Mouse (Mus musculus) C2C12 (cell line): ENCODE measurements around the gene Ndufaf2. TPM values are rescaled to one million over a fixed set of nuclear protein-coding genes. Genes with fewer than 3 reads are reported as not detected.

Experiments
- H3K27me3 ChIP-seq: one replicate; pipeline ENCODE4 v1.6.1; 2011; ENCODE audit not compliant: control insufficient read depth, insufficient read depth, insufficient read length
- H3K36me3 ChIP-seq: one replicate; pipeline ENCODE4 v1.6.1; 2011; ENCODE audit not compliant: control insufficient read depth, insufficient read depth
- H3K4me3 ChIP-seq: one replicate; pipeline ENCODE4 v1.5.1; 2011; ENCODE audit warnings: mild to moderate bottlenecking, control low read depth; ENCODE audit not compliant: poor library complexity, insufficient read depth, severe bottlenecking
- H3K79me2 ChIP-seq: one replicate; pipeline ENCODE4 v1.6.1; 2011; ENCODE audit not compliant: control insufficient read depth, insufficient read depth
- H3K79me3 ChIP-seq: one replicate; pipeline ENCODE4 v1.6.1; 2011; ENCODE audit warnings: low read depth, control low read depth
- H3ac ChIP-seq: one replicate; pipeline ENCODE3; 2011; ENCODE audit warnings: low read depth; ENCODE audit not compliant: control insufficient read depth, insufficient read length
- CEBPB ChIP-seq: IDR thresholded peaks from one replicate; pipeline ENCODE4 v1.6.1; 2011; ENCODE audit warnings: low read depth, mild to moderate bottlenecking, control low read depth, moderate library complexity
- CTCF ChIP-seq: IDR thresholded peaks from one replicate; pipeline ENCODE4 v1.5.1; 2011; ENCODE audit not compliant: control insufficient read depth, insufficient read depth, insufficient read length
- FOSL1 ChIP-seq: IDR thresholded peaks from one replicate; pipeline ENCODE4 v1.8.0; 2011; ENCODE audit warnings: mild to moderate bottlenecking, low read length; ENCODE audit not compliant: poor library complexity, insufficient read depth, severe bottlenecking
- MAX ChIP-seq: IDR thresholded peaks from one replicate; pipeline ENCODE4 v1.6.1; 2011; ENCODE audit warnings: mild to moderate bottlenecking, control low read depth
- MYOD1 ChIP-seq: IDR thresholded peaks from one replicate; pipeline ENCODE4 v1.6.1; 2011; ENCODE audit warnings: low read depth; ENCODE audit not compliant: control insufficient read depth, insufficient read length
- MYOG ChIP-seq: IDR thresholded peaks from one replicate; pipeline ENCODE4 v1.6.1; 2011; ENCODE audit not compliant: control insufficient read depth, insufficient read length; ENCODE audit errors: extremely low read depth
- USF1 ChIP-seq: IDR thresholded peaks from one replicate; pipeline ENCODE4 v1.6.1; 2011; ENCODE audit warnings: low read depth, mild to moderate bottlenecking, control low read depth, moderate library complexity
- polyA plus RNA-seq: library from polyadenylated mRNA; unstranded; fragments of >200 nt; fragmentation: generic; extraction: Trizol; gene quantifications from one replicate; pipeline ENCODE4 v1.2.1, GENCODE M21; 2012; ENCODE audit warnings: missing spikeins

The Ndufaf2 gene
- polyA plus RNA-seq, 1 experiment, result 40.2 TPM

GRCm38 (mm10) chr13:108132031-108132819 is 26.2 kb downstream of the Ndufaf2 start:
- H3K4me3 ChIP-seq, result no peak overlapping the region
- H3K27me3 ChIP-seq, result no peaks in the 10 kb centered on the region
- H3K36me3 ChIP-seq, result no peaks in the 10 kb centered on the region
- peaks cover 6% of the 10 kb centered on the region for H3K79me2 ChIP-seq
- TF ChIP-seq MYOG (no peak), FOSL1 (no peak), USF1 (no peak), CTCF (no peak), MYOD1 (no peak), MAX (no peak)
- no peaks in the 10 kb centered on the region for H3K79me3 ChIP-seq
- no peak overlapping the region for H3ac ChIP-seq

- H3K79me2 ChIP-seq, result peaks cover 6% of the 10 kb centered on the region
- no peaks in the 10 kb centered on the region for H3K27me3 ChIP-seq
- no peak for TF ChIP-seq MAX
- TF ChIP-seq MYOD1, result no peak
- no peak for TF ChIP-seq MYOG
- TF ChIP-seq CTCF, result no peak
- H3K4me3 ChIP-seq, result no peak overlapping the region
- no peak overlapping the region for H3ac ChIP-seq
- H3K79me3 ChIP-seq, result no peaks in the 10 kb centered on the region
- H3K36me3 ChIP-seq, result no peaks in the 10 kb centered on the region
Observed at GRCm38 (mm10) chr13:108130737-108131136, 27.7 kb downstream of the Ndufaf2 start.

GRCm38 (mm10) chr13:108129070-108129469 is 29.4 kb downstream of the Ndufaf2 start:
- TF ChIP-seq CEBPB, result no peak
- no peak for TF ChIP-seq CTCF
- no peak for TF ChIP-seq FOSL1
- TF ChIP-seq MYOD1, result no peak
- TF ChIP-seq USF1, result no peak
- TF ChIP-seq MYOG, result no peak
- no peak for TF ChIP-seq MAX
- Histone ChIP-seq H3K4me3 (no peak overlapping the region), H3K36me3 (no peaks in the 10 kb centered on the region), H3ac (no peak overlapping the region), H3K27me3 (no peaks in the 10 kb centered on the region), H3K79me3 (no peaks in the 10 kb centered on the region), H3K79me2 (peaks cover 3% of the 10 kb centered on the region)

- no peak overlapping the region for H3K4me3 ChIP-seq
Observed at GRCm38 (mm10) chr13:108127883-108128282, 30.5 kb downstream of the Ndufaf2 start.

GRCm38 (mm10) chr13:108127130-108127529 is 31.3 kb downstream of the Ndufaf2 start:
- H3K79me3 ChIP-seq, result no peaks in the 10 kb centered on the region

More at GRCm38 (mm10) chr13:108127883-108128282, 30.5 kb downstream of the Ndufaf2 start:
- Histone ChIP-seq H3K79me2 (peaks cover 4% of the 10 kb centered on the region), H3K79me3 (no peaks in the 10 kb centered on the region), H3K36me3 (no peaks in the 10 kb centered on the region), H3K27me3 (no peaks in the 10 kb centered on the region), H3ac (no peak overlapping the region)
- TF ChIP-seq MAX (no peak), USF1 (no peak), MYOG (no peak), CEBPB (no peak), CTCF (no peak), MYOD1 (no peak), FOSL1 (no peak)

More at GRCm38 (mm10) chr13:108127130-108127529, 31.3 kb downstream of the Ndufaf2 start:
- H3K27me3 ChIP-seq, result no peaks in the 10 kb centered on the region
- H3K4me3 ChIP-seq, result no peak overlapping the region
- H3K36me3 ChIP-seq, result no peaks in the 10 kb centered on the region
- peaks cover 4% of the 10 kb centered on the region for H3K79me2 ChIP-seq
- TF ChIP-seq MAX (no peak), USF1 (no peak), FOSL1 (no peak), CEBPB (no peak), MYOG (no peak), MYOD1 (no peak), CTCF (no peak)
- no peak overlapping the region for H3ac ChIP-seq
